Mouse (Mus musculus) thymus, adult 2 months (tissue): ENCODE data around the gene Slc24a4. TPM values are rescaled to one million over a fixed set of nuclear protein-coding genes. Genes with fewer than 3 reads are reported as not detected.

Experiments used
- DNase-seq: peaks from one replicate; pipeline ENCODE4 v3.0.0; 2021
- H3K27ac ChIP-seq: fragments of 200-500 bp; 2 replicates; pipeline ENCODE4 v1.5.1; 2012; ENCODE audit warnings: low read length, control low read depth; ENCODE audit not compliant: control insufficient read depth, insufficient read depth
- H3K27me3 ChIP-seq: fragments of 200-500 bp; 2 replicates; pipeline ENCODE4 v1.6.1; 2012; ENCODE audit warnings: mild to moderate bottlenecking, low read length, moderate library complexity, mixed read lengths; ENCODE audit not compliant: control insufficient read depth, insufficient read depth
- H3K36me3 ChIP-seq: fragments of 200-500 bp; 2 replicates; pipeline ENCODE4 v1.6.1; 2012; ENCODE audit warnings: mild to moderate bottlenecking, low read length, moderate library complexity; ENCODE audit not compliant: control insufficient read depth, insufficient read depth
- H3K4me1 ChIP-seq: fragments of 200-500 bp; replicated peaks from 2 replicates; pipeline ENCODE4 v1.6.1; 2012; ENCODE audit warnings: low read length; ENCODE audit not compliant: control insufficient read depth, insufficient read depth
- H3K4me3 ChIP-seq: fragments of 200-500 bp; 2 replicates; pipeline ENCODE4 v1.5.1; 2012; ENCODE audit warnings: mild to moderate bottlenecking, low read length, control low read depth, moderate library complexity; ENCODE audit not compliant: control insufficient read depth, insufficient read depth
- CTCF ChIP-seq: fragments of 200-500 bp; IDR thresholded peaks from 2 replicates; pipeline ENCODE4 v1.5.1; 2012; ENCODE audit warnings: mild to moderate bottlenecking, control low read depth, low read length, moderate library complexity, borderline replicate concordance; ENCODE audit not compliant: control insufficient read depth, poor library complexity, insufficient read depth; ENCODE audit errors: extremely low read depth
- POLR2A ChIP-seq: fragments of 200-500 bp; IDR thresholded peaks from 2 replicates; pipeline ENCODE4 v1.6.1; 2012; ENCODE audit warnings: mild to moderate bottlenecking, low read length, control low read depth, moderate library complexity; ENCODE audit not compliant: control insufficient read depth, poor library complexity, insufficient read depth; ENCODE audit errors: extremely low read depth
- WGBS: fragments of 180-500 bp; shearing (Covaris S2); methylation state at CpG from one replicate; pipeline ENCODE4 v1.1.7; 2018; 5-methylcytosine and 5-hydroxymethylcytosine counted together
- polyA plus RNA-seq: library from polyadenylated mRNA; depleted of rRNA; stranded (reverse); fragments of >200 nt; gene quantifications from 2 replicates; pipeline ENCODE4 v1.2.3, GENCODE M21; 2012

Slc24a4 gene
- polyA plus RNA-seq, 1 experiment = 4.7 TPM

- 88% methylated on average over 6 of the region's 6 CpGs for WGBS
- Histone ChIP-seq H3K4me1 (peaks cover 30% of the 10 kb centered on the region), H3K27me3 (no peaks in the 10 kb centered on the region), H3K36me3 (no peaks in the 10 kb centered on the region), H3K27ac (no peak overlapping the region), H3K4me3 (no peak overlapping the region)
- TF ChIP-seq CTCF (no peak), POLR2A (no peak)
- no peak for DNase-seq
These were observed 156.8 kb downstream of the Slc24a4 start for GRCm38 (mm10) chr12:102285318-102285717.

DNA sequence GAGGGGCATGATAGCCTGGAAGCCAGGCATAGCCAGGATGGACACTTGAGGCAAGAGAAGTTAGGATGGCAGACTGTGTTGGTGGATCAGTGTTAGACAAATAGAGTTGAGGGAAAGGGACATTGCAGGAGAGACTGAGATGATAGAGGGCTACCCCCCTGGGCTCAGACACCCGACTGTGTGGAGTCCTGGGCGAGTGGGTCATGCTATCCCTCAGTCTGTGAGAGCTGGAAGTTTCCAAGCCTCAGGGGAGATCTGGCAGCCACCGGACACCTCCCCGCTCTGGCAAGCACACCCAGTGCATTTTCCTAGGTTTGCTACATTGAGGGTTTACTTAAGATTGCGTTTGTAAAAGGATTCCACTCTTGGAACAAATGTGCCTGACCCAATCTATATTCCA is 157.2 kb downstream of the Slc24a4 start:
- 84% methylated on average over 5 of the region's 5 CpGs for WGBS
- Histone ChIP-seq H3K27me3 (no peaks in the 10 kb centered on the region), H3K27ac (no peak overlapping the region), H3K36me3 (no peaks in the 10 kb centered on the region), H3K4me1 (peaks cover 32% of the 10 kb centered on the region), H3K4me3 (no peak overlapping the region)
- TF ChIP-seq POLR2A = no peak
- no peak for TF ChIP-seq CTCF
- no peak for DNase-seq

DNA sequence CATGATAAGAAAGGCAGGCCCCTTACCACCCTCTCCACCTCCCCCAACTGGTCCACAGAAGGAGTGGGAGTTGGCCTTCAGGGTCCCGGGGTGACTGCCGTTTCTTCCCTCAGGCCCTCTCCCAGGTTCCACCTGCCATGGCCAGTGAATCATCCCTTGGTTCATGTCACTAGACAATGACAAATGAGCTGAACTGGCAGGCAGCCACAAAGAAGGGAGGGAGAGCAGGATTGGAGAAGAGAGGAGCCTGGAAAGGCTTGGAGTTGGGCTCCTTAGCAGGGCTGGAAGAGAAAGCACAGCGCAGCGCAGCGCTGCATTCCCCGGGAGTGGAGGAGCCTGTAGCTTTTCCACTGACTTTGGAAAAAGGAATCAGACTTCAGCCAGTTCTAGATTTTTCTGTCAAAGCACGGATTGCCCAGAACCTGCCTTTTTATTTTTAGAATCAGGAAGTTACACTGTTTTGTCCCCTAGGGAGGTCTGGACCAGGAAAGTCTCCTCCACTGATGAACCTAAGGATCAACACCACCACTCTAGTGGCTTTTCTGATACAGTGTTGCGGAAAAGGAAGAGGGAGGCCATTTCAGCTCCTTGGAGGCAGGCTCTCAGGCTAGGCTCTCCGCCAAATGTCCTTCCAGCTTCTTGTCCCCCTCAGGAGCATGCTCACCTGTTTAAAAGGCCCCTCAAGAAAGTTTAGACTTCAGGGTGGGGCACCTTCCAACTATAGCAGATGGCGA is 158.3 kb downstream of the Slc24a4 start:
- Histone ChIP-seq H3K4me1 (peaks cover 38% of the 10 kb centered on the region), H3K27ac (no peak overlapping the region), H3K4me3 (no peak overlapping the region), H3K36me3 (no peaks in the 10 kb centered on the region), H3K27me3 (no peaks in the 10 kb centered on the region)
- 90% methylated on average over 10 of the region's 10 CpGs for WGBS
- DNase-seq = no peak
- TF ChIP-seq POLR2A (no peak), CTCF (no peak)

DNA sequence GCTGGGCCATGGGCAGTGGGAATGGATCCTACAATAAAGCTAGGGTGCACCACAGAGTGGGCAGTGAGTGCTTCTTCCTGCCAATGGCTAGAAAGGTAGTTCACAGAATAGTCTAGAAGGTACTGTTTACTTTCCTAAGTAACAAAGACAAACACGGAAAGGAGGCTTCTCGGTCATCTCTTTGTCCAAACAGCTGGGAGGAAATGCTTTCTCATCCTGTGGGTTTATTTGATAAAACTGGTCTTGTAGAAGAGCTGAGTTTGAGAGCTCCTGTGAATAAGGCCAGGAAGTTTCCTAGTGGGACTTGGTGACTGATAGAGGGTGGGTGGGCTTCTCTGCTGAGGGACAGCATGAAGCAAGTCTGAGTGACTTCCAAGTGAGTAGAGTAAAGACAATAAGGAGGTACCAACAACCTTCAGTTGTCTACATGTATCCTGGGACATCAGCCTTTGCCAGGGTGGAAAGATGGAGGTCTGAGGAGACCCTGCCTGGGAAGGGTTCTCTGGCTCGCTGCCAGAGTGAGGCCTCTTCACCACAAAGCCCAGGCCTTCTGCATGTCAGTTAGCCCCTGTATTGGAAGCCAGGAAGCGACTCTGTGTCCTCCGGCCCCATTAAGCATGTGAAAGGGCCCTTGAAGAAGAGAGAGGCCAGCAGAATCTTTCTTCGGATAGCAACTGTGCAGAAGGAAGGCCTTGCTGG is 159.5 kb downstream of the Slc24a4 start:
- peaks cover 47% of the 10 kb centered on the region for H3K4me1 ChIP-seq
- no peak for DNase-seq
- no peak overlapping the region for H3K4me3 ChIP-seq
- WGBS = 61% methylated on average over 6 of the region's 6 CpGs
- H3K27ac ChIP-seq = no peak overlapping the region
- TF ChIP-seq POLR2A (no peak), CTCF (no peak)
- H3K27me3 ChIP-seq = no peaks in the 10 kb centered on the region
- H3K36me3 ChIP-seq = no peaks in the 10 kb centered on the region

- 85% methylated on average over 2 of the region's 2 CpGs for WGBS
- Histone ChIP-seq H3K36me3 (no peaks in the 10 kb centered on the region), H3K27me3 (no peaks in the 10 kb centered on the region), H3K4me3 (no peak overlapping the region), H3K27ac (no peak overlapping the region), H3K4me1 (peaks cover 50% of the 10 kb centered on the region)
- no peak for TF ChIP-seq POLR2A
- no peak for TF ChIP-seq CTCF
- peak; percentile 1 for DNase-seq
These were observed 160.3 kb downstream of the Slc24a4 start for GRCm38 (mm10) chr12:102288846-102289245.

- no peak overlapping the region for H3K4me3 ChIP-seq
- H3K27ac ChIP-seq = no peak overlapping the region
- 100% methylated on average over 1 of the region's 1 CpGs for WGBS
- no peak for DNase-seq
- TF ChIP-seq CTCF (no peak), POLR2A (no peak)
- peaks cover 54% of the 10 kb centered on the region for H3K4me1 ChIP-seq
- H3K27me3 ChIP-seq = no peaks in the 10 kb centered on the region
- H3K36me3 ChIP-seq = no peaks in the 10 kb centered on the region
These were observed 161.0 kb downstream of the Slc24a4 start for GRCm38 (mm10) chr12:102289568-102289967.

- no peaks in the 10 kb centered on the region for H3K27me3 ChIP-seq
- no peak overlapping the region for H3K27ac ChIP-seq
- H3K4me1 ChIP-seq = peaks cover 56% of the 10 kb centered on the region
- 88% methylated on average over 2 of the region's 2 CpGs for WGBS
- H3K36me3 ChIP-seq = no peaks in the 10 kb centered on the region
- no peak for TF ChIP-seq POLR2A
- TF ChIP-seq CTCF = no peak
- no peak overlapping the region for H3K4me3 ChIP-seq
- no peak for DNase-seq
These were observed 162.1 kb downstream of the Slc24a4 start for GRCm38 (mm10) chr12:102290662-102291061.
